Mouse (Mus musculus) ovary, postnatal 36 days (tissue): ENCODE results near the gene Gm35549.
A peak's percentile ranks its signal among the peaks of the same experiment; 100 is the strongest.
"Not testable (repeated sequence)": the region's sequence is repeated elsewhere in the genome, so short reads cannot be mapped to it uniquely, and the experiment has no call there.

Experiments used
- DNase-seq: peaks from one replicate; pipeline ENCODE4 v3.0.0; 2022; ENCODE audit warnings: low spot score, mixed read lengths

Gene Gm35549

DNA sequence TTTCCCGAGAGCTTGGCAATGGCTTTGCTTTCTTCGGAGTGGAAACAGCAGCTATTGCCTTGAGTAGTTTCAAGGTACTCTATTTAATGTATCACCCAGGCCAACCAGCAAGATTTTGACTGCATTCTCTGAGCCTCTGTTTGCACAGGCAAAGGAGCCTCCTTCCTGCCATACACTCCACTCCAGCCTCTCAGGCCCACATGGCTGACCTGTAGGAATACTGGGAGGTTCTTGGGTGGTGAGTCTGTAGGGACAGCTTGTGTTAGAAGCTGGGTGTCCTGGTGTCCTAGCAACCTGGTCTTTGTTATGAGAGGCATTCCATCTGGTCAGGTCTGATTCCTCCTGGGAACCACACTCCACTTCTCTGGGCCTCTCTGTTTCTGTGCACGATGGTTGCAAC lies at the start of gene Gm35549:
Gene Gm35549 (minus strand): TSS at position 276 of the 400 bp plus-strand sequence.
- DNase-seq, result no peak

DNA sequence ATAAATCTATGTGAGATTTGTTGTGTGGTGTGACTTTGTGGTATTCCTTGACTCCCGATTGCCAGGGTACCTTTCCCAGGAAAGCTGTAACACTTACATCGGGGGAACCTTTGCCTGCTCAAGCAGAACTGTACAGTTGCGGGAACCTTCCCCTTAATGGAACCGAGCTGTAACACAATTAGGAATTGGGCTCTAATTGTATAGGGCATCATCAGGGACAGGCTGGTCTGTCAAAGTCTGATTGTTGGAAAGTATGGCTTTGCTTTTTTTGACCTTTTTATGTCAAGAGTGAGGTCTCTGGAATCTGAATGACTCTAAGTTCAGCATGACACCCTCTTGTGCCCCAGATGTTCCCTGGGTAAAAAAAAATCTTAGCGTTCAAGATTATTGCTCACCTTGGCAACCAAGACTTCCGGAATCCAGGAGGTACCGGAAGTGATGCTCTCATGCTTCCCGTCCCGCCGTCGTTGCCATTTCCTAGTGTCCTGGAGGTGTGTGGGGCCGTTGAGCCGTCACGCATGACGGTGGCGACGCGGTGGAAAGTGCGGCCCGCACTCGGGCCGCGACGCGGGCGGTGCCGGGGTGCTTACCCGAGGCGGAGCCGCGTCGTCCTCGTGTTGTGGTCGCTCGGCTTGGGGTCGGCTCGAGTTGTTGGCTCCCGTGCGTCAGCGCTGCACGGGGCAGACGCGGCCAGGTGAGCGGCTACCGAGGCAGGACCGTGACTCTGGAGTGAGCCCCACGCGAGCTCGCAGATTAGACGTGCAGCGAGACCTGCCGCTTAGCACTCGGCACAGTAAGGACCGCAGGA lies 42.7 kb upstream of the Gm35549 start:
- DNase-seq, result peak; percentile 51

DNA sequence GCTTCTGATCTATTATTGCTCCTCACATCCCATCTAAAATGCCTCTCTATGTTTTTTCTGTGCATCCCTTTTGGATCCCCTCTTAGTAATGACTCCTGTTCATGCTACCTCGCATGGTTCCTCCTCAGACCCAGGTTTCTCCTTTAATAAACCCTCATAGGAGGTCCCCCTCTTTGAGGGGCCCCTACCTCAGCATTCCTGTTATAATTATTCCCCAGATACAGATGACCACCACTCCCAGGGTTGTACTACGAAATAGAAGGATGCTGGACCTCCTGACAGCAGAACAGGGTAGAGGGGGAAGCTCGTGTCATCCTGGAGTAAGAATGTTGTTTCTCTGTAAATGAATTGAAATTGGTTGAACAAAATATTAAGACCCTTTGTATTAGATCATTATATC lies 41.5 kb upstream of the Gm35549 start, which contains the start of gene Zkscan7:
Gene Zkscan7 (plus strand): TSS at position 301 of the 400 bp plus-strand sequence.
- DNase-seq, result no peak

DNA sequence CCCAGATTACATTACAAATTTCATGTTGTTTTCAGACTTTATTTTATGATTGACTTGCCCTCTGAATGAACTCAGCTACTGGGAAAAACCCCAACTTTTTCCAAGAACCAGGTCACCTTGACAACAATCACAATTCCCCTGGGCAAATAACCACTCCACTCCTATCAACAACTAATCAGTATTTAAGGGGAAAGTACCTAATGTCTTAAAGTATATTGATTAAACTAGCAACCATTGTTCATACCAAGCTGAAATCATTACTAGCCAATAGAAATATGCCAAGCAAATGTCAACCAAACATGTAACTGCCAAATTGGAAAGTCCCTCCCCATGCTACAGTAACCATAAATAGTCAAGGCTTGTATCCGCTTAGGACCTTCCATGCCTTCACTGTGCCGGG lies 31.3 kb upstream of the Gm35549 start:
- DNase-seq, result no peak

DNA sequence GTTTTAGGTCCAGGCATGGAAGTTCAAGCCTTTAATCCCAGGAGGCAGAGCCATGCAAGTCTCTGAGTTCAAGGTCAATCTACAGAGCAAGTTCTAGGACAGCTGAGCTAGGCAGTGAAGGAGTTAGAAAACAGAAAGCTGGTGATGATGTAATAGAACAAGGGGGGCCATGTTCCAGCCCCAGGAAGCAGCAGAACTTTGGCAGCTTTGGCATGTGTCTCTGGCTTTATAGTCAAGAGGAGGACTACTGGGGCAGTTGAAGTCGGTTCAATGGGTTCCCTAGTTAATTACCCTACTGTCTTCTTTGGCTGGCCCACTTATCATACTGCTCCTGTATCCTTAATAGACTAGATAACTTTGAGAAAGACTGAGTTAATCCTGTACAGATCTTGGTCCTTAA lies 30.8 kb upstream of the Gm35549 start:
- no peak for DNase-seq

DNA sequence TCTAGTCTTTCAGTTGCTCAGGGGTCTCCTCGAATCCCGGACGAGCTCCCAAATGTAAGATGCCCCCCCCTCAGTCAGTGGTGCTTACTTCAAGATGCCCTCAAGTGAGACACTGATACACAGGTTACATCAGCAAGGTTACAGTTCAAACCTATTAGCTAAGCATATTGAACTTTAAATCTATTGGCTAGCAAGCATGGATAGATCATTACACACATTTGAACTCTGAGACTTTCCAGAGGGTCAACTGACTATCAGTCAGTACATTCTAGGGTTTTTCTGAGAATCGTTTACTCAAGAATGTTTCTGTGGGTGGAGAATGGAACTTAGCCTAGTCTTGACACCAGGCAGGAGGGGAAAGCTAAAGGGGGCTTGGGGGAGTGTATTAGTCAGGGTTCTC lies 28.8 kb upstream of the Gm35549 start:
- DNase-seq, result no peak

DNA sequence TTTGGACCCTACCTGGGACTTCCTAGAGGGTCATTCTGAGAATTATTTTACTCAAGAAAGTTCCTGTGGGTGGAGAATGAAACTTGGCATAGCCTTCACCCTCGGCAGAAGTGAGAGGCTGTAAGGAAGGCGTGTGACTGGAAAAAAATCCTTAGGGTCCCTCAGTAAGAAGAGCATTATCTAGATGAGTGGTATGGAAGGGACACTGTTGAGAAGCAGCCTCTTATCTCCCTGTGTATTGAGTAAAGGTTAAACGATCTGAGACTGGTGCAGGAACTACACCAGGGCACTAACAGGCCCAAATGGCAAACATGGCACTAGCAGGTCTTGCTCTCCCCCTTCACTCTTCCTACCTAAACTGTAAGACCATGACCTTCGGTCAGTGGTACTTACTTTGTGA lies 22.4 kb upstream of the Gm35549 start:
- no peak for DNase-seq

DNA sequence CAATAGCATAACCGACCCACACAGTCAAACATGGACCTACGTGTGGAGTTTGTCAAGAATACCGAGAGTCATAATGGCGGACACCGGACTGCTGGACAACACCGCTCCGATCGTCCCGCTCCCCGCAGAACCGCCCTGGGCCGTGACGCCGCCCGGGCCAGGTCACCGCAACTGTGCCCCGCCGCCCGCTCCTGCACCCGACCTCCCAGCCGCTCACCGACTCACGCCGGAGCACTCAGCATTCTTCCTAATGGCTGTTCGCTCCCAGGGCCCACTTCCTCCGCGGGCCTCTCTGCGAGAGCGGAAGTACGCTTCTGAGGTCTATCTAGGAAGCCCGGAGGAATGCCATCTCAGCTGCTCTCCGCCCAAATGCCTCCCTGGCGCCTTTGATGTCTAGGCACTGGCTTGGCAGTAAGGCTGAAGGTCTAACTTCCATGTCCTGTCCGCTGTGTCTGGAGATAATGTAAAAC lies 21.9 kb upstream of the Gm35549 start, which contains the start of gene Zfp445:
Gene Zfp445 (minus strand): TSS at position 310 of the 470 bp plus-strand sequence.
- DNase-seq, result peak; percentile 78

DNA sequence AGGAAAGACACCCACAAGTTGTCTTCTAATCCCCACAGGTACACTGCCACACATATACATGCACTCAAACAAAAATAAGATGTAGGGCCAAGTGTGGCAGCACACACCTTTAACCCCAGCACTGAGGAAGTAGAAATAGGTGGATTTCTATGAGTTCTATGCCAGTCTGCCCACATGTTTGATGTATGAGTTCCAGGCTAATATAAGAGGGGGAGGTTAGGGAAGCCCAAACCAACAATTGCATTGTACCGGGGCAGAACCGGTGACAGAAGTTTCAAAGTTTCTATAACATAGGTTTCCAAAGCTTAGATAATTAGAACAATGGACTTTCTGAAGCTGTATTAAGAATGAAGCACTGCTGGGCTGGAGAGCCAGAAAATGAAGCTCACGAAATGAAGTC lies 21.0 kb upstream of the Gm35549 start:
- DNase-seq, result no peak

DNA sequence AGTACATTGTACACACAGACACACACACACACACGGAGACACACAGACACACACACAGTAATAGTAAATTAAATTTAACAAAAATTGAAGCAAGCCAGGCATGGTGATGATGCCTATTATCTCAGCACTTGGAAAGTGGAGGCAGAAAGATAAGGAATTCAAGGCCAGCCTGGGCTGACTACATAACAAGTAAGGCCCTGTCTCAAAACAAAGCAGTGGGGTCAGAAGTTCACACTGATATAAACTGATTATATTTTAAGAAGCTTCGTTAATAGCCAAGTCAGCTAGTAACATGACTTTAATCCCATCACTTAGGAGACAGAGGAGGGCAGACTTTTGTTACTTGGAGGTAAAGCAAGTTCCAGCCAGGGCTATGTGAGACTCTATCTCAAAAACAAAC lies 19.9 kb upstream of the Gm35549 start:
- DNase-seq, result no peak

DNA sequence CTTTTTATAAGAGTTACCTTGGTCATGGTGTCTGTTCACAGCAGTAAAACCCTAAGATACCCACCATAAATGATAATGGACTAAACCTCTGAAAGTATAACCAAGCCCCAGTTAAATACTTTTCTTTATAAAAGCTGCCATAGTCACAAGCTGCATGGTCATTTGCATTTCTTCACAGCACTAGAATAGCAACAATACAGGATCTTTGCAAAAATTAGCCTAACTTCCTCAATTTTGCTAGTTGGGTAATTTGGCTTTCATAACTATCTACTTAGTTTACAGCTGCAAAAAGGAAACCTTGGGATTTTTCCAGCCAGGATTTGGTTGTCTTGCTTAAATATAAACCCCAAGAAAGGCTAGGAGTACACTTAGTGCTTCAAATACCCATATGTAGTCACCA lies 16.9 kb upstream of the Gm35549 start:
- DNase-seq, result no peak

DNA sequence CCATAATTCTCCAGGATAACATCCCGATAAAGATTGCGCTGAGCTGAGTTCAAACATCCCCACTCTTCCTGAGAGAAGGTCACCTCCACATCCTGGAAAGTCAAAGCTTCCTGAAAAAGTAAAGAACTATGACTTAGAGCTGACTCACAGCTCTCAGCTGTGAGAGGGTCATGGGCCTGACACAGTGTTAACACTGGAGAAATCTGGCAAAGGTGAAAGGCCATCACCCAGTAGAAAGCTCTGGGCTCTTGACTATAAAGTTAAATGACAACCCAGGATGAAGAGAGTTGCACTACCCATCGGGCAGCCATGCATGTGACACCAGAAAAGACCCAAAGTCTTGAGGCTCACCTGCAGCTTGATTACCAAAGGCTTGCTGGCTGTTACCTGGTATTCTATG lies 12.9 kb upstream of the Gm35549 start:
- DNase-seq, result no peak

DNA sequence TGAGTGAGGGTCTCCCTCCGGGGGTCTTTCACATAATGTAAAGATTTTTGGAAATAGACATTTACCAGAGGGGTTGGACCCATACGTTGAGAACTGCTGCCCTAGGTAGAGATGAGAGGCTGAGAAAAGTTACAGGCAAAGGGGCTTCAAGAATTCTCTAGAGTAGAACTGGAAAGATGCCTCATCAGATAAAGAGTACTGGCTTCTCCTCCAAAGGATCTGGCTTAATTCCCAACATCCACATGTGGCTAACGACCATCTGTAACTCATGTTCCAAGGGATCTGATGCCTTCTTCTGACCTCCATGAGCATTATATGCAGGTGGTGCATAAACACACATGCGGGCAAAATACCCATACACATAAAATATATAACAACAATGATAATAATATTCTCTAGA lies 11.8 kb upstream of the Gm35549 start:
- DNase-seq, result no peak

DNA sequence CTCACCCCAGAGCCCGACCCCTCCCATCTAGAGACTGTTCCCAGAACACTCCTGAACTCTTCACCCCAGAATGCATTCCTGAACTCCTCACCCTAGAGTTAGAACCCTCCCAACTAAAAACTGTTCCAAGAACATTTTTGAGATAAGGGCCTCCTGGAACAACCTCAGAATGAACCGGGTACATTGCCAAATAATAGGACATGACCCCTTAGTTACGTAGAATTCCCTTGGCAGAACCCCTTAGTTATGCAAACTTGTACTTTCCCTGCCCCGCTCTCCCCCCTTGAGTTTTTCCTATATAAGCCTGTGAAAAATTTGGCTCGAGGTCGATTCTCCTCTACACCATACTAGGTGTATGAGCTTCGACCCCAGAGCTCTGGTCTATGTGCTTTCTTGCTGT lies 11.3 kb upstream of the Gm35549 start:
- not testable (repeated sequence) for DNase-seq

DNA sequence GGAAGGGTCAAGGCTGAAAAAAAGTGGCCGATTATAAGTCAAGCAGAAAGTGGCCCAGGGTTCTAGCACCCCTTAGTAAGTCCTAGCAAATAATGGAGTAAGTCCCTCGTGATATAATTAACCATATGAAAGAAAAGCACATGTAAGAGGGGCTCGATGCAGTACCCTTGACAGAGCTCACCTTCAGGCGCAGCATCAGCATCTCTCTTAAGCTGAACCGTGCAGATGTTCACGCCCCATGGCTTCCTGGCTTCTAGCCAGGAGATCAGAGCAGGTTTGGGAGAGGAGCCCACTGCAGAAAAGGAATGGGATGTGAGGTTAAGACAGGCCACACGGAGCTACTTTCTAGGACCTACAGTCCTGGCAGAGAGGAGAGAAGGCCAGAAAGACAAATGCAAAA lies 10.7 kb upstream of the Gm35549 start:
- DNase-seq, result no peak

DNA sequence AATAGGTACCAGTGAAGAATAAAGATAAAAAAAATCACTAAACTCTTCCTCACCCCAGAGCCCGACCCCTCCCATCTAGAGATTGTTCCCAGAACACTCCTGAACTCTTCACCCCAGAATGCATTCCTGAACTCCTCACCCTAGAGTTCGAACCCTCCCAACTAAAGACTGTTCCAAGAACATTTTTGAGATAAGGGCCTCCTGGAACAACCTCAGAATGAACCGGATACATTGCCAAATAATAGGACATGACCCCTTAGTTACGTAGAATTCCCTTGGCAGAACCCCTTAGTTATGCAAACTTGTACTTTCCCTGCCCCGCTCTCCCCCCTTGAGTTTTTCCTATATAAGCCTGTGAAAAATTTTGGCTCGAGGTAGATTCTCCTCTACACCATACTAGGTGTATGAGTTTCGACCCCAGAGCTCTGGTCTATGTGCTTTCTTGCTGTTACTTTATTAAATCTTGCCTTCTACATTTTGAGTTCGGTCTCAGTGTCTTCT lies 4.0 kb upstream of the Gm35549 start:
- not testable (repeated sequence) for DNase-seq

DNA sequence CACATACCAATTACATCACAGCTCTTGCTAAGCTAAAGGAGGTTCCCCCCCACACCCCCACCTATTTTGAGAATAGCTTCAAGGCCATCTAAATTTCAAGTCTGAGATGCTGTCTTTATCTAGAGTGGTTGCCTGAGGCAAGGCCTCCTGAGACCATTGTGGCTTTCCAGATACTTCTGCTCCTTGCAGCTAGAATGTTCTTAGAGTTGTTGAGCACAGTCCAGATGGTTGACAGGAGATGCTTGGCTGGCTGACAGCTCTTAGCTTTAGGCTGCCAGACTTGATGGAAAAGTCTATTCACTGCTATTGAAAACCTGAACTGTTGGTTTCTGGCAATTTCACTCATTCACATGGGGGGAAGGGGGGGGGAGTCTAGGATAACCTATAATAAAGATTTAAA lies 2.3 kb upstream of the Gm35549 start:
- DNase-seq, result no peak

DNA sequence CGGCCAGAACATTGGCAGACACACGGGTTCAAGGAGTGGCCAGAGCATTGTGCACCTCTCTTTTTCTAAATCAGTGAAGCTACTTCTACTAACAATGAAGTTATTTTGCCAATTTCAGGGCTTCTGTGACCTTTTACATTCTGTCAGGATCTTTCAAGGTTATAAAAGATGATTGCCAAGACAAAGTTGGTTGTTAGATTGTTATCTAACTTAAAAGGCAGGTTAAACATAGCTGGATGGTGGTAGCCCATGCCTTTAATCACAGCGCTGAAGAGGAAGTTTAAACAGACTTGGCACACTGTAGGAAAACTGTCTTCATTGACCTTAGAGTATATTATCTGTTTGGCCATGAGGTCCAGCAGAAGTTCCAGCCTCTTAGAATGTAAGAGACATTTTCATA lies 1.8 kb upstream of the Gm35549 start:
- no peak for DNase-seq

DNA sequence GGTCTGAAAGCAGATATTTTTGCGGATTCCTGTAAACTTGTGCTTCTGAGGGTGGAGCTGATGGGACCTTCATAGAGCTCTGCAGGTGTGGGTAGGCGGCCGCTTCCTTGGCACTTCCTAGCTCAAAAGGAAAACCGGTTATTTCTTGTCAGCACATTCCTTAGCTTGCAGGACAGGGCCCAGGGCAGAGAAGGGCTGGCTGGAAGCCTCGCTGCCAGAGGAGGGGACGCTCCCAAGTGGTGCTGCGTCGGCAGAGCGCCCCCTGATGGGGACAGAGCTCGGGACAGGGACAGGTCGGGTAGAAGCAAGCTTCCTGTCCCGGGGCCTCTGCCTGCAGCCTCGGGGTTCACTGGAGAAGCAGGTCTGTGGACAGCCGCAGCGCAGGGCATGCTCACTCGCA lies 6.2 kb downstream of the Gm35549 start:
- DNase-seq, result peak; percentile 58

DNA sequence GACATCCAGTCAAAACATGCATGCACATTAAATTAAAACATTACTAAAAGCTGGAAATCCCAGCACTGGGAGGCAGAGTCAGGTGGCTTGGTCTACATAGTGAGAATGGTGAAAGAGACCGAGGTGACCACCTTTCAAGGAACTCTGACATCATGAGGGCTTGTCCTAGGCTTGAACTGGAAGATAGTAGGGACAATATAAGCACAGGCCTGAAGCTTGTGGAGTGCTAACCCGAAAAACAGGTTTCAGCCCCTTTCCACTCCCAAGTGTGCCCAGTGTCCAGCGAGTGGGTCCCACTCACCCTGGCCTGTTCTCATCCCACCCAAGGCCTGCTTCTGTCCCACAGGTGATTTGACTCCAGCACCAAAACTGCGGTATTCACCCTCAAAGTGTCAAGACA lies 6.6 kb downstream of the Gm35549 start:
- DNase-seq, result no peak

DNA sequence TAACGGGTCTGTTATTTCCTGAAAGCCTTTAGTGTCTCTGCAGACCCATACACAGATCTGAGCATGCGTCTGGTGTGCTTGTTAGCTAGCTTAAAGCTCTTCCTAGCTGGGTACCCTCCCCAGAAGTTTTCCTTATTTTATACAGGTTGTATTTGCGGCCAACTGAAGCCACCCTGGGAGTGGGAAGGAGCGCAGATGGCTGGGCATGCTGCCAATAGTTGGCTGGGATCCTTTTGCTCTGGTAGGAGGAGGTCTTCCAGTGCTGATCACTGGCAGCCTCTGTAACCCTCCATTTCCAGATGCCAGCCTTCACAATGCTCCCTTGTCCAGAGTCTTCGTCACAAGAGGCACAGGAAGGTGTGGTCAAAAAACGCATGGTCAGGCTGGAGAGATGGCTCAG lies 7.0 kb downstream of the Gm35549 start:
- peak; percentile 56 for DNase-seq

DNA sequence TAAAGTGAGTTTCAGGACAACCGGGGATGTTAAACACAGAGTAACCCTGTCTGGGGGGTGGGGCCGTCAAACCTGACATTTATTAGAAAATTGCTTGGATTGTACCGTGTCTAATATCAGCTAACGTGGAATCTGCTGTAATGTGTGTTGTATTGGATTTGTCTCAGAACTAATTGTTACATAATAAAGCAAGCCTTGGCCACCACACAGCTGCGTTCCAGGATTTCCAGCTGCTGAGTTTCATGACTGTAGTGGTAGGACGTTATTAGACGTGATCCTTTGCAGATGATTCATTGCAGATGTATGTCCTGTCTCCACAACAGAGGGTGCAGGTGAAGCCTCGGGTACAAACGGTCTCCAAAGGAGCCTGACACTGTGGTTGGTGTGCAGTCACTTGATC lies 7.7 kb downstream of the Gm35549 start:
- DNase-seq, result no peak

DNA sequence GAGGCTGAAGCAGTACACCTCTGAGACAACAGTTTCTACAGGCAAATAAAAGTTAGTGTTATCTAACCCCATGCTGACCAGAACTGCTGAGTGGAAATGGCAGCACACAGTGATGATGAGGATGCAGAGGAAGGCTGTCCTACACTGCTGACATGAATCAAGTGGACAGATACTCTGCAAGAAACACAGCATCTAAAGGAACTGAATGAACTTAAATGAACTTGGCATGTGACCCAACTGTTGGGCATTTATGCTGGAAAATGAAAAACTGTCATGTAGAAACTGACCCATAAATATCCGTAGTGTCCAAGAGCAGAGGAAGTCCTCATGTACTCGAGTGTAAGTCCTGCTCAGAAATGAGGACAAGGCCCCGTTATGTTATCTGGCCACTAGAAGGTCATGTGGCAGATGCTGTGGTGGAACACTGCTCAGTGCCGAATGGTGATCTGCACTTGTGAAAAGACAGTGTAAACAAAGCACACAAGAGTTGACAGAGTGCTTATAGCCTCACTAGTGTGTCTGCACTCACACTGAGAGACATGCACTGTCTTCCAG lies 13.9 kb downstream of the Gm35549 start:
- DNase-seq, result no peak
